Mouse (Mus musculus) gastrocnemius, adult 2 months (tissue): ENCODE results near the gene Bicd2. TPM values are rescaled to one million over a fixed set of nuclear protein-coding genes. Genes with fewer than 3 reads are reported as not detected.

ENCODE experiments used
- DNase-seq: peaks from one replicate; pipeline ENCODE4 v3.0.0; 2022
- H3K27ac ChIP-seq: fragments of 200-600 bp; 2 replicates; pipeline ENCODE4 v1.8.1; 2022; ENCODE audit warnings: mild to moderate bottlenecking
- H3K4me3 ChIP-seq: fragments of 200-600 bp; 2 replicates; pipeline ENCODE4 v1.8.1; 2022; ENCODE audit warnings: mild to moderate bottlenecking, moderate library complexity
- CTCF ChIP-seq: fragments of 200-600 bp; IDR thresholded peaks from 2 replicates; pipeline ENCODE4 v1.8.1; 2022; ENCODE audit warnings: antibody characterized with exemption, mild to moderate bottlenecking, moderate library complexity
- intact Hi-C: fragments of 180-260 bp; cut with DNase I; formaldehyde crosslinking; loops from one replicate; pipeline ENCODE4 v1.15.1; 2025
- long read RNA-seq, 2 experiments: library from polyadenylated mRNA; stranded (forward); transcript quantifications; one replicate each; pipeline ENCODE4 v2.0.0; 2021
- total RNA-seq, 2 experiments: library from RNA; stranded (reverse); gene quantifications; 2 replicates each; pipeline ENCODE4 v1.2.3; 2021

The Bicd2 gene
- 10 to 100 TPM; 26.0 to 28.5 TPM for total RNA-seq
- long read RNA-seq, experiment 1, full-length matches to known transcripts, result 54 of 69 reads
- long read RNA-seq, experiment 1, partial matches to known transcripts, result 6 of 69 reads
- long read RNA-seq, experiment 1, other reads (novel, unspliced or antisense), result 9 of 69 reads
- long read RNA-seq, experiment 2, full-length matches to known transcripts, result 45 of 55 reads
- long read RNA-seq, experiment 2, partial matches to known transcripts, result 3 of 55 reads
- long read RNA-seq, experiment 2, other reads (novel, unspliced or antisense), result 7 of 55 reads

- Histone ChIP-seq H3K27ac (peak within 1 kb of the TSS; percentile 90), H3K4me3 (peak within 1 kb of the TSS; percentile 85)
- DNase-seq, result peak; percentile 97
- peak; percentile 11 for TF ChIP-seq CTCF
- intact Hi-C loops, result loop anchor here (2.0 kb wide), 1 partner anchor 16 kb away; no protein-coding TSS in a partner anchor
Observed at GRCm38 (mm10) chr13:49341012-49341830, at the start of gene Bicd2. TSS of gene Bicd2 (plus strand) at chr13:49341585.

DNA sequence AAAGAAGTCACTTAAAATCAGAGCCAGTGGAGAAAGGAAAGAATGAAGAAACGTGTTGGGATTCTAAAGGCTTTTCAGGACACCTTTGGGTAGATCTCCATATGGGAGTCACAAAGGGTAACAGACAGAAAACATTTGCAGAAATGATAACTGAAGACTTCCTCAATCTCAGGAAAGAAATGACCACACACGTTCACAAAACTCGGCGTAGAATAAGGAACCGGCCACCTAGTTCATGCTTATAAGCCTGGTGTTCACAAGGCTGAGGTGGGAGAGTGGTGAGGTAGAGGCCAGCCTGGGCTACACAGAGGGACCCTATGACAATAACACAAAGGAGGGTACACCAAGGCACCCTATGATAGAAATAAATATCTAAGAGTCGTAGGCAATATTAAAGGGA lies 49.4 kb upstream of the Bicd2 start:
- TF ChIP-seq CTCF, result no peak
- no peak for DNase-seq
- Histone ChIP-seq H3K4me3 (no peak overlapping the region), H3K27ac (no peak overlapping the region)
- intact Hi-C loops, result no loop called here

DNA sequence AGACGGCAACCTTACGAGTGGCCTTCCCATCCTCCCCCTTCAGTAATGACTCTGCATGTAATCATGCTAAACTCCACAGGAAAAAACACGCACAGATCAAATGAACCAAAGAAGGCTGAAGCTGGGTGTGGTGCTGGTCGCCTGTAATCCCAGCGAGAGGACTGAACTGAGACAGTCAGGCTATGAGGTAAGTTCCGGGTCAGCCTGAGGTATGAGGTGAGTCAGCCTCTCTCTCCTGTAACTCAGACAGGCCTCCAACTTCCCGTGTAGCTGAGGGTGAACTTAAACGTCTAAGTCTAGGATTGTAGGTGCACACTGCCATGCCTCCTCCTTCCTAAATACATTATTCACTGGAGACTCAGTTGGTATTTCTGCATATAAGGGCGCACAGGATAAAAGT lies 47.3 kb upstream of the Bicd2 start:
- Histone ChIP-seq H3K27ac (no peak overlapping the region), H3K4me3 (no peak overlapping the region)
- DNase-seq, result no peak
- intact Hi-C loops, result no loop called here
- TF ChIP-seq CTCF, result no peak

GRCm38 (mm10) chr13:49296270-49296669 lies 45.1 kb upstream of the Bicd2 start:
- Histone ChIP-seq H3K27ac (no peak overlapping the region), H3K4me3 (no peak overlapping the region)
- intact Hi-C loops, result no loop called here
- TF ChIP-seq CTCF, result no peak
- DNase-seq, result no peak

DNA sequence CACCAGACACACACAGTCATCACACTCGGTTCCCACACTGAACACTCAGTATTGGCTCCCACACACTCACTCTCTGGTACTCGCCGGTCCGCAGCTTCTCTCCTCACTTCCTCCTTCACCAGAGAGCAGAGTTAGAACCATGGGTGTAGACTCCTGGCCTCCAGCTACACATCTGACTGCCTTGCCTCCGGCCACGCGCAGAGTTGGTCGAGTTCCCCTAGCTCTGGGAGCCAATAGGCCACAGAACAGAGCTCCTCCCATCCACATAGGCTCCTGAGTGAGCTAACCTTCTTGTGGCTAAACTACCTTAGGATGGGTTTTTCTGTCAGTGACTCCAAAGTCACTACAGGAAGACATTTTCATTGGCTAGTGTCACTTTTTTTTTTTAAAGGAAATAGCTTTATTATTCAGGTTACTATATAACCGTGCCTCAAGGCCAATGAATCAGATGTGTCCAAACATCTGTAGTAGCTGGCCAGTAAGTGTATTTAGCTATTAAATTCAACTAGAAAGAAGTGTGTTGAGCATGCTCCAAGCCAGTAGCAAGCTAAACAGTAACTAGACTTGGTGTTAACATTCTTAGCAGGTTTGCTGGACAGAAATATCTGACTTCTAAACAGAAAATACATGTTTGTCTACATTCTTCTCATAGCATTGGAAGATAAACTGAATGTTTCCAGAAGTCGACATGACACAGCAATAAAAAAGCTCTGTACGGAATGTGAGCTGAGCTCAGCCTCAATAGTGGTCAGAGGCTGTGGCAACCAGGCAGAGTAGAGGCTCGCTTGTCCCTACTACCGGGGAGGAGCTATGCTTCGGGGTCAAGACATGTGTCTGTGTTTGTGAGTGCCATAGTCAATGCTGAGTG lies 42.6 kb upstream of the Bicd2 start:
- Histone ChIP-seq H3K27ac (no peak overlapping the region), H3K4me3 (no peak overlapping the region)
- intact Hi-C loops, result no loop called here
- no peak for TF ChIP-seq CTCF
- no peak for DNase-seq

DNA sequence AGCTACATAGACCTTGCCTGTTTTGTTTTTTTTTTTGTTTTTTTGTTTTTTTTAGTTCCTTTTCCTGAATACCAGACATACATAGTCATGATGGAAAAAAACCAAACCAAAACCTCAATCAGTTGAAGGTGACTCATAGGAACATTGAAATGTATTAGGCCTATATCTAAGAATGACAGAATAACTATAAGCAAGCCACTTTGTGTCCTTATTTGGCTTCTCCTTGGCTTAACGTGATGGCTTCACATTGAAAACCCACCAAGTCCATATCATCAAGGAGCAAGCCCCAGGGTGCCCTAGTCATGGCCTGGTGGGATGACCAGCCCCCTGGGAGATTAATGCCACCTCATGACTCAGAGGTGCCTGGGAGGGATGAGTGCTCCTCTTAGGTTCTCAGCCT lies 40.6 kb upstream of the Bicd2 start:
- Histone ChIP-seq H3K4me3 (no peak overlapping the region), H3K27ac (no peak overlapping the region)
- TF ChIP-seq CTCF, result no peak
- intact Hi-C loops, result no loop called here
- no peak for DNase-seq

- Histone ChIP-seq H3K27ac (0 out of 2 replicates have a peak overlapping the region, but pooled peaks have one; percentile 17), H3K4me3 (peak overlapping the region; percentile 43)
- TF ChIP-seq CTCF, result no peak
- intact Hi-C loops, result no loop called here
- DNase-seq, result no peak
Observed at GRCm38 (mm10) chr13:49306771-49307310, 34.5 kb upstream of the Bicd2 start.

GRCm38 (mm10) chr13:49307311-49307969 lies 33.9 kb upstream of the Bicd2 start:
- 0 out of 2 replicates have a peak overlapping the region, but pooled peaks have one; percentile 17 for H3K27ac ChIP-seq
- intact Hi-C loops, result no loop called here
- DNase-seq, result no peak
- TF ChIP-seq CTCF, result no peak
- H3K4me3 ChIP-seq, result peak overlapping the region; percentile 52

DNA sequence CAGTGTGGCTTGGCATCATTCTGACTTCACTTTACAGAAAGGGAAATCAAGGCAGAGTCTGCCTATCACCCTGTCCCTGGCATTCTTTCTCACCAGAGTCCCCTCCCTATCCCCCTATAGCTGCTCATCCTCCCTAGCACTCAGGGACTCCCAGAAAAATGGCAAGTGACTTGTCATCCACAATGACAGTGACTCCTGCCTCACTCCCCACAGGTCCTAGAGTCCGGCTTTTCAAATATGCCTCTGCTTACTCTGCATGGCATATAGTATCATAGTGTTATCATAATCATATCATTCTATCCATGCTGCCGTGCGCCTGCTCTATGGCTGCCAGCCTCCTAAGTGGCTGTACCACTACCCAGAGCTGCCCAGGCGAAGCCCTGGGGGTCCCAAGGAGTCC lies 33.2 kb upstream of the Bicd2 start:
- Histone ChIP-seq H3K4me3 (peak overlapping the region; percentile 52), H3K27ac (no peak overlapping the region)
- TF ChIP-seq CTCF, result no peak
- intact Hi-C loops, result no loop called here
- no peak for DNase-seq

GRCm38 (mm10) chr13:49308861-49309403 lies 32.5 kb upstream of the Bicd2 start:
- no peak for TF ChIP-seq CTCF
- Histone ChIP-seq H3K4me3 (peak overlapping the region; percentile 52), H3K27ac (peak overlapping the region; percentile 31; the same call in 1 of the 2 replicates)
- no peak for DNase-seq
- intact Hi-C loops, result no loop called here

GRCm38 (mm10) chr13:49309501-49309900 lies 31.9 kb upstream of the Bicd2 start:
- Histone ChIP-seq H3K27ac (no peak overlapping the region), H3K4me3 (no peak overlapping the region)
- intact Hi-C loops, result no loop called here
- DNase-seq, result no peak
- no peak for TF ChIP-seq CTCF

DNA sequence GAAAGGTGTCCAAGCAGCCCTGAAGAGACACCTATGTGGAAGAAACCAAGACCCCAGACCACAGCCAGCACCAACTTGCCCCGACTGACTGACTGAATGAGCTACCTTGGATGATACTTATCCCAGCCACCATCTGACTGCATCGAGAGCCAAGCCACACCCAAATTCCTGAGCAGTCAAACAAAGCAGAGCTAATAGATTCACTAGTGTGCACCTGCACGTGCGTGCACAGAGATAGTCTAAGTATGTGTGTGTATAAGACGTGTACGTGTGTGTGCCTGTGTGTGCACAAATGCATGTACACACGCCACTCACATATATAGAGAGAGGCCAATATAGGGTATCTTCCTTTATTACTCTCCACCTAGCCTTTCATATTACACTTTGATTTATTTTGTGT lies 29.7 kb upstream of the Bicd2 start:
- Histone ChIP-seq H3K4me3 (no peak overlapping the region), H3K27ac (no peak overlapping the region)
- no peak for TF ChIP-seq CTCF
- intact Hi-C loops, result no loop called here
- DNase-seq, result no peak
